Mouse (Mus musculus): Measurements from ENCODE around the gene Nkx2-1.

Gene Nkx2-1

DNA sequence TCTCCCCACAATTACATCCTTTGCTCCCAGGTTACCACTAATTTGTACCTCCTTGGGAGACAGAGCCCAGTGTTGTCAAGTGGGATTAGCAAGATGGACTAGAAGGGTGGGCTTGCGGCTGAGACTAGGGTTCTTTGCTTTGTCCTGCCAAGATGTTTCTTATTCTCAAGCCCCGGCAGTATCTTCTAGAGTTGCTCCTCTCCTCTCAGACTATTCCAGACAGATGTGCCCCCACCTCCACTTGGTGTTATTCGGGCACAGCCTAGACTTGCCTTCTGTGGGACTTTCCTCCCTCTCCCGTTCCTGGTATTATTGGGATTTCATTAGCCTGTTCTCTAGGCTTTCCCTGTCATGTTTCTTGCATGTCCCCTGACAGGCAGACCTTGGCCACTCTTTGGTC is 14.5 kb downstream of the Nkx2-1 start:
- DNase-seq (ENCODE audit: low spot score in 2 of 2) = no peak

DNA sequence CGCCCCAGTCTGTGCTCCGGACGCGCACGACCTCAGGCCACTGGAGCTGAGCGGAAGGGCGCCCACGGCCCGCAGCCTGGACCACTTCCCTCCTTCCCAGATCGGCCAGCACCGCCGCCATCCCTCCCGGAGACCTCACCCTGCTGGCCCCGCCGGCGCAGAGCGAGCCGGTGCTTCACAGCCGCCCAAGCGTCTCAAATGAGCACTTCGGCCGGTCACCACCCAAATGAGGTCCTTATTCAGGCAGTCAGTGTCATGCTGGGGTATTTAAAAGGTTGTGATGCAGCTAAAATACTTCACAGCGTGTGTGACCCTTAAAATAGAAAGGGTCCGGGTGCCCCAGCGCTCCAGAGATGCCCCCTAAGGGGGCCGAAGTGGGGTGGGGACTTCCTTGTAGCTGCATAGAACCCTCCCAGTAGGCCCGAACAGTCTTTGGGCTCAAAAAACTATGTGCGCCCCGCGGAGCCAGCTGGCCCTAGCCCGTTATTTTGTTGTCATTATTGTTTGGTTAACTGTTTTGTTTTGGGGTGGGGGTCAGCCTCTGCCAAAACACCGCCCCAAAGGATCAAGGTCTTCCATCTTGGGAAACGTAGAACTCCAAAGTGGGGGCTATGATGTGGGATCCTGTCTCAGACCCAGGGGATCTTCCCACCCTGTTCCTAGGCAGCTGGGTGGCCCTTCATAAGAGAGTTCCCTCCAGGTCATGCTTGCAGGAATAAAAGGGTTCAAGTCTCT is 15.4 kb downstream of the Nkx2-1 start:
- DNase-seq (ENCODE audit: low spot score in 2 of 2) = no peak

DNA sequence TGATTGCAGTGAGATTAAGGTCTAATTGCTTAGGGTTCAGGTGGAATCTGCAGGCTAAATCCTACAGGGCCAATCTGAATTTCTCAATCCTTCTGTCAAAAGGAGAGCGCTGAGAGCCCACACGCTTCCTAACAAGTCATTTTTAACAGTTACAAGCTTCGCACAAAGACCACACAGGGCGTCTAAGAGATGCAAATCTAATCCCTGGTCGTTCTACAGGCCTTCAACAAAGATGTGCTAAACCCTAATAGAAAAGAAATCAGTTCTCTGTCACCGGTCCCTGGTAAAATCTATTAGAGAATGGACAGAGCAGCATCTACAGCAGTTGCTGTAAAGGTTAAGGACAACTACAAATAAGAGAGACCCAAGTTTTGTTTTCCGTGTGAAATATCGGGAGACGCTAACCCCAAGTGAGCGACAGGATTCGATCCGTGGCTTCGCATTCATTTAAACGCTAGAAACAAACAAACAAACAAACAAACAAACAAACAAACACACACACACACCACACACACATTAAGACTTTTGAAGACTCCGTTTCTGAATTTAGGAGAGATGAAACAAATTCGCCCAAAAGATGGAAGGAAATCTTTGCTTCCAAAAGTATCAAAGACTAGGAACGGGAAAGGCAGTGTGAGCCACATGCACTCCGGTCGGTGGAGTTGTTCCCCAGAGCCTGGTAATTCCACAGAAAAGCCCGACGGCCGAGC is 16.2 kb downstream of the Nkx2-1 start:
- no peak for DNase-seq (ENCODE audit: low spot score in 2 of 2)

DNA sequence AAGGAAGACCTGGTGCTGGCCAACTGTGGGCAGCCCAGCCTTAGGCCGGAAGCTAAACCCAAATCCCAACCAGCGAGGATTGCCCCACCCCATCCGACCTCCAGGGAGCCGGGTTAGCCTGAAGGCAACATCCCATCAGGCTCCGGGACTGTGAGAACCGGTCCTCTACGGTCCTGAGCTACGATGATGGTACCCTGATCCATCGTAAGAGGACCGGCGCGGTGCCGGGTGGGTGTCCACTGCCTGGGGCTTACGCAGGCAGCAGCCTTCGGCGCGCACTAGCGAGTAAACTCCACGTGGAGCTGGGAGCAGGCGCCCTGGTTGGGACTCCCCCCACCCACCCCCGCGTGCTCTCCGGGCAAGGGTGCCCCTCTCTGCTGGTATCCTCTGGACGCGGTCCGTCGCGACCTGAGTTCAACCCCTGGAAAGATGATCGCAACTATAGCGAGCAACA is 16.9 kb downstream of the Nkx2-1 start:
- no peak for DNase-seq (ENCODE audit: low spot score in 2 of 2)

DNA sequence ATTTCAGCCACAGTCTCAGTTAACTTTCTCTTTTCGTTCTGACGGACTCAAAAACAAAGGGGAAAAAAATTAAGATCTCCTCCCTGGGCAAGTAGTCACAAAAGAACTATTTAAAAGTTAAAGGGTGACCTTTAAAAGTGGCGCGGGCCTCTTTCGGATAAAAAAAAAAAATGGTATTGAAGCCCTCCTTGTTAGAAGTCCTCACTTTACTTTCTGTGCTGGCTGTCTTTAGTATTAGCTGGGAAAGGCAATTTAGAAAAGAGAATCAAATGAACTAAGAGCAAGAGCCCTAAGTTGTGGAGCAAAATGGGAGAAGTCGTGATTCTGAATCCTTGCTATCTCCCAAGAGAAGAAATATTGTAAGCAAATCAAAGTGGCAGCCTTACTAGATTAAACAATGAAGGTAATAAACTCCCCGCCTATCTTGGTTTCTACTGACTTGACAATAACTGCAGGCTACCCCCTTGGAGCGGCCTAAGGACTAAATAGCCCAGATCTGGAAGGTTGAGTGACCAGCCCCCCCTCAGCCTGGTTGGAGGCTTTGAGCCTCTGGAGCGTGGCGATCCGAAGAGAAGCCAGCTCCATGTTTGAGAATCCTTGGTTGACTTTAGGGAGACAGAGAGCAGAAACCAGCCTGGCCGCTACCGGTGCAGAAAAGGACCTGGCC is 17.5 kb downstream of the Nkx2-1 start:
- no peak for DNase-seq (ENCODE audit: low spot score in 2 of 2)

DNA sequence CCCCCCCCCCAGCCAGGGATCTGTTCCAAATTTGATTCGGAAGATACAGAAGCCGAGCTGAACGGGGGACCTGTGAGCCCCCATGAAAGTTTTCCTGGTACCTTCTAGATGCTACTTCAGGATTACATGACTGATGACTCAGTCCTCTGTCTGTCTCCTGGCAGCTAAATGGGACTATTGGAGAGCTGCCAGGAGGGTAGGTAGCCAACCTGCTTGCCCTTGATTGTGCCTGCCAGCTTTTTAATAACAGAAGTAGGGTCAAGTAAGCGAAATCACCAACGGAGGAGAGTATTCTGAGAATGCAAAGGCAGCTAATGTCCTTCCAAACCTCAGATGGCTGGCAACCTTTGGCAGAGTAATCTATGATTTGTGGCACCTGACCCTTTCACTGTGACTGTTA is 18.5 kb downstream of the Nkx2-1 start:
- DNase-seq (ENCODE audit: low spot score in 2 of 2) = no peak

DNA sequence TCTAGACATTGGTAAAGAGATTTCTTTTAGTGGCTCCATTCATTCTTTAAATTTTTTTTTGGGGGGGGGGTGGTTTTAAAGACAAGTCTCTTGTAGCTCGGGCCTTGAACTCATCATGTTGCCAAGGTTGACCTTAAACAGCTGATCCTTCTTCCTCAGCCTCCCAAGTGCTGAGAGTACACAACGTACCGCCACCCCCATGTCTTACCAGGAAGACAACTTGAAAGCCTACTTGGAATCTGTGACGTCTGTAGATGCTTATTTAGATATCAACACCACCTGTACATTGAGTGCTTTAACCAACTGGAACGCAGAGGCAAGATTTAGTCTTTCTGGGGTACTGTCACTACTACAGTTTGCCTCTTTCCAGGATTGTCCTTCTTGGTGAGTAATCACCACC is 21.9 kb downstream of the Nkx2-1 start:
- no peak for DNase-seq (ENCODE audit: low spot score in 2 of 2)

DNA sequence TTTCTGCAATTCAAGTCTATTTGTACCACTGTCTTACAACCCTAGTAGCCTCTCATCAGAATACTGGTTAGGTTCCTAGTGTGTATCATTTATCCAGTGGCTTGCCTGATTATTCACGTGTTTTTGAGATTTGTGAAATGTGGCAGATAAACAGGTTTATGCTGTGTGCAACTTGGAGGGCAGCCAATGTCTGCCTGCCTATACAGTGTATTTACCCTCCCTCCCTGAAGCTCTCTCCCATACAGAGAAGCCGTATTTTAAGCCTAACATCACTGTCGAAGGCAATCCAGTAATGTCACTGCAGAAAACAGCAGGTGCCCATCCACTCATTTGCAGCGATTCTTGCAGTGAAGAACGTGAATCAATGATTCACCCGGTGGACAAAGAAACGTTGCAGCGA is 28.3 kb downstream of the Nkx2-1 start:
- DNase-seq (ENCODE audit: low spot score in 2 of 2) = no peak

DNA sequence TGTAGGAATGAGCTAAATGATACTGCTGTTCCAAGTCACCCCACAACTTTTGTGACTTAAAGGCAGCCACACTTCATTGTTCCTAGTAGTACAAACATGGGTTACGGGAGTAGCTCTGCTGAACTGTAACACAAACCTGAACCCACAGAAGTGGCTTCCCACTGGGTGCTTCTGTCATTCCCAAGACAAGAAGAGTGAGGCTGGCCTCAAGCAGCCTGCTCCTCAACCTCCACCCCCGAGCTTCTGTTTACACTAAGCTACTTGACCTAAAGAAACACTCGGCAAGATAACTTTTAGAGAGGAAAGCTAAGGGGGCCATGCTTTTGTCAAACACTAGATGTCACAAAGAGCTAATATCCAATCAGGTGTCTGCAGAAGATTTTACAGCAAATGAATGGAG is 49.7 kb downstream of the Nkx2-1 start:
- DNase-seq (ENCODE audit: low spot score in 2 of 2) = no peak

DNA sequence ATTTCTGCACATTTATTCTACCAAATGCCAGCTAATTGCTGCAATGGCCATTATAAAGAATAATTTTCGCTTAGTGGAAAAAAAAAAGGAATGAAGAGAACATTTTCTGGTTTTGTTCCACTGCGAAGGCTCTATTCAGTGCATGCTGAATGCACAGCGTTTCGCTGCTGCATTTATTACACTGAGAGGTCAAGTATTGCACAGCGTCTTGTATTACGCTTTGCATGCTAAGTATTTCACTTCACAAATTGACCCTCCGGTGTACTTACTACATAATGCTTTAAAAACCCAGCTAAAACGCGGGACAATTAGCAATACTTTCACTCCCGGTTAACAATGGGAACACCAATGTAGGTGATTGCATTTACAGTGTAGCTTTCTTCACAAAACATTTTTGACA is 54.1 kb downstream of the Nkx2-1 start:
- no peak for DNase-seq (ENCODE audit: low spot score in 2 of 2)
